Mouse (Mus musculus) B cell, adult 2 months (primary cell): Measurements from ENCODE around the gene Tekt1.

Experiments
- DNase-seq, 2 experiments: peaks; one replicate each; pipeline ENCODE4 v3.0.0; 2022

Tekt1 gene

DNA sequence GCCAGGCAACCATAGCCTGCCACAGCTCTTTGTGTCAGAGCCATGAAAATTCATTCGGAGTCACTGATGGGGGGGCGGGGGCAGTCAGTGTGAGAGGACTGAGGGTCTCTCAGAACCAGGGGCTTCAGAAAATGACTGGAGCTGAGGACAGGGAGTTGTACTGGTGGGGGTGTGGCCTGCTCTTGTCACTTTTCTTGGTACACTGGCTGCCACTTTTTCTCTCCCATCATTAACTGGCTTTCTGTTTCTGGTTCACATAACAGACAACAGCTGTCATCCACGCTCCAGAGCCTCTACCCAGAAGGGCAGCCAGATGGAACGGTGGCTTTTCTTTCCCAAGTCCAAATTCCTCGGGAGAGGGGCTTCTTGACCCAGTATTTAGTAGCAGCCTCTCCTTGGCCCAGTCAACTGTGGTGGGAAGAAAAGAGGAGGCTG is 23.8 kb downstream of the Tekt1 start:
- DNase-seq: no peak

DNA sequence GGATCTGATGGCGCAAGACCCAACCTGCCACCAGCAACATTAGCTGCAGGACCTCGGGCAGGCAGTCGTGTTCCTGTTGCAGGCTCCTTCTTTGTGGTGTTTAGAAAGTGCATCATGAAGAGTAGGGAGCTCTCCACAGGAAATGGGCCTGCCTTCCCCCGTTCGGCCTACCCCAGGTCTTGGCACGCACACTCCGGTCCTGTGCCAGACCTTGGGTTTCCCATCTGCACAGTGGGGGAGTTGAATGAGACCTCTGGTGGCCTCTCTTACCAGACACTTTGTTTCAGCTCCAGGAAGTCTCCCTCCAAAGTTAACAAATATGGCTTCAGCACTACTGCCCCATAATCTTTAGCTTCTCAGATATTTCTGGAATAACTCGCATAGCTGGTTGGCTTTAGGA is 25.5 kb downstream of the Tekt1 start:
- no peak for DNase-seq

DNA sequence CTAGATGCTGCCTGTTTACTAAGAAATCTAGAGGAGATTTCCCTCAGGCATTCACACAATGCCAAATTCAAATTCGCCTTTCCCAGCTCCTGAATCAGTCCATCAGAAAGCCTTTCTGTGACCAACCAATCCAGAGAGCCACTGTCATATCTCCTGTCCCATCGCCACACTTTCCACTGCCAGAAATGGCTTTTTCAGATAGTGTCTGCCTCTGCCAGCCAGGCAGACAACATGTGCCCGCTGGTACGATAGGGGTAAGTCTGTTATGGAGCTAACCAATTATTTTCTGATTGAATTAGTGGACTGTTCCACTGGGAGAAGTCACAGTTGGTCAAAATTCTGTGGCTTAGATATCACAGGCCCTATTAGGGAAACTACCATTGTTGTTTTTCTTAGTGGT is 27.6 kb downstream of the Tekt1 start:
- DNase-seq: no peak

DNA sequence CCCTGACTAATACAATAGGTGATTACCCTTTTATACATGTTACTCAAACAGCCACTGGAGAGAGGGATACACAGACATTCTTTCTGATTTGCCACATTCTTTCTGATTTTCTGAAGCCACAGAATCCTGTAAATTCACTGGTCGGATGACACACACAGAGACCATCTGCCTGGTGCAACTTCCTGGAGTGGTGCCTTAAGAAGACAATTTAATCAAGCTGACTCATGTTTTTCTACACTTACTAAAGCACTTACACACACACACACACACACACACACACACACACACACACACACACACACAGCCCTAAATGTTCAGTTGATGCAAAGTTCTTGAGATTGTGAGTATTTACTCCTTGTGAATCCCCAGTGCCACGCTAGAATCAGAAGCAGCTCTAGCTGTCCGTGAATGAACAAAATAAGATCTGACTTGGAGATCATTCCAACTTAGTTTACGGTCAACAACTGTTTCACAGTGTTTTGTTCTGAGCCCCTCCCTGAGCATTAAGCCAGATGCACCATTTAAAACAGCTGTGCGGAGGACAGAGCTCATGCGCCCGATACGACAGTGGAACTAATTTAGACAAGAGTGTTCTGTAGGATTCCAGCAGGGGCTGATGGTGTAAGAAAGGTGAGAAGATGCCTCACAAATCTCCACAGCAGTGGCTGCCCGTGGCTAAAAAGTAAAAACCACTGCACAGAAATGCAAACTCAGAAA is 29.1 kb downstream of the Tekt1 start:
- no peak for DNase-seq

DNA sequence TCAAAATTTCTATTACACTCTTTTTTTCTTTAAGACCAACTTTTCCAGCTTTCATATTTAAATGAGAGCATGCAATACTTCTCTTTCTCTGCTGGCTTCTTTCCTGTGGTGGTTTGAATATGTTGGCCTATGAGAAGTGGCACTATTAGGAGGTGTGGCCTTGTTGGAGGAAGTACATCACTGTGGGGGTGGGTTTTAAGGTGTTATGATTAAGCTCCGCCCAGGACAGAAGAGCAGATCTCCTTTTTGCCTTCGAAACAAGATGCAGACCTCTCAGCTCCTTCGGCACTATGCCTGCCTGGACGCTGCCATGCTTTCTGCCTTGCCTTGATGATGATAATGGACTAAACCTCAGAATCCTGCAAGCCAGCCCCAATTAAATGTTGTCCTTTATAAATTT is 36.5 kb downstream of the Tekt1 start:
- peak in 1 of 2 experiments; percentile 8 for DNase-seq

DNA sequence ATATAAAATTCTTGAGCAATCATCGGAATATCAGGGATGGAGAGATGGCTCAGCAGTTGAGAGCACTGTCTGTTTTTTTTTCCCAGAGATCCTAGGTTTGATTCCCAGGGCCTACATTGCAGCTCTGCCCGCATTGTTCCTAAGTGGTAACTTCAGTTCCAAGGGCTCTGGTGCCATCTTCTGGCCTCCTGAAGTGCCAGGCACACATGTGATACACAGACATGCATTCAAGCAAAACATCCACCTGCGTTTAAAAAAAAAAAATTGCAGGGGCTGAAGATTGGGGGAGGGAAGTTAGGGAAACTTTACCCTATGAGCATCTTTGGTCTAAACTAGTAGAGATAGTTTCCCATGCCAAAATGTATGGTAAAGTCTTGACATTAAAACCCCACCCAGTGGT is 37.8 kb downstream of the Tekt1 start:
- peak in 1 of 2 experiments; percentile 14 for DNase-seq

DNA sequence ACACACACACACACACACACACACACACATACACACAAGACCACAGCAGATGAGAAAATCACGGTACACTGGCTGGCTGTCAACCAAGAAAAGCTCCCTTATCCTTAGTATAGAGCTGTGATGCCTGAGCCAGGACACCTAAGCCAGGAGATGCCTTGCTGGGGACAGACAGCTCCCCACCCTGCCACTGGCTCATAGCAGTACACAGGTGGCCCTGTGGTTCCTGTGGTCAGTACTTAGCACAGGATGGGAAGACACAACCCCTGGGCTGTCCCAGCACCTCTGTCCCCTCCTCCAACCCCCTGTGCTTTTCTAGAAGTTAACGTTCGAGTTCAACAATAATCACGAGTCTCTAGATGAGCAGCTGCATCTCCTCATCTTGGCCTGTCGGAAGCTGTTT is 44.2 kb downstream of the Tekt1 start:
- DNase-seq: no peak

DNA sequence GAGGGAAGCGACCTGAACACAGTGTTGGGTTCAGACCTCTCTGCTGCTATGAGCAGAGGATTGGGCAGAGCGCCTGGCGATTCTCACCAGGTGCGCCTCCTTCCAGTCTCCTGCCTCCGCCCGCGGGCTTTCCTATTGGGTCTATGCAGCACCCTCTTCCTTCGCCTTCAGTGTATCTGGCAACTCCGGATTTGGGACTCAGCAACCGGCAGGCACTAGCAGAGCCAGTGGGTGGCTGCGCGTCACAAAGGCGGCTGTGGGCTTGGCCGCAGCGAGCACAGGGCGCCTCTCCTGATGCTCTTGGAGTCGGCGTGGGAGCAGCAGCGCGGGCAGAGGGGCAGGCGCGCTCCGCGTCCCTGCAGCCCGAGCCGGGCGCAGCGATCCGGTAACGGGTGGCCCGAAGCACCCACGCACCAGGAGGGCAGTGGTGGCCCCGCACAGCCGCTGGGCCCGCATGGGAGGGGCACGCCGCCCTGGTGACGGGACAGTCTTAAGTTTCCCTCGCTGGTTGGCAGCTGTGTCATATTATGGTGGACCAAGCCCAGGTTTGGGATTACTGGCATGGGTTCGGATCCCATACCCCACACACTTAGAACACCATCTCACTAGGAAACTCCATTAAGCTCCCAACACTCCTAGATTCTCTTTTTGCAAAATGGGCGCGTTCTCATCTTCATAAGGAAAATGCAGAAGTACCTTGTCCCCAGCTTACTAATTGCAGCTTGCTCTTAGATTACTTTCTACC is 47.9 kb downstream of the Tekt1 start, which contains the start of gene Fbxo39:
Fbxo39 (plus strand) TSS at position 294 of the 745 bp plus-strand sequence.
- DNase-seq: no peak

DNA sequence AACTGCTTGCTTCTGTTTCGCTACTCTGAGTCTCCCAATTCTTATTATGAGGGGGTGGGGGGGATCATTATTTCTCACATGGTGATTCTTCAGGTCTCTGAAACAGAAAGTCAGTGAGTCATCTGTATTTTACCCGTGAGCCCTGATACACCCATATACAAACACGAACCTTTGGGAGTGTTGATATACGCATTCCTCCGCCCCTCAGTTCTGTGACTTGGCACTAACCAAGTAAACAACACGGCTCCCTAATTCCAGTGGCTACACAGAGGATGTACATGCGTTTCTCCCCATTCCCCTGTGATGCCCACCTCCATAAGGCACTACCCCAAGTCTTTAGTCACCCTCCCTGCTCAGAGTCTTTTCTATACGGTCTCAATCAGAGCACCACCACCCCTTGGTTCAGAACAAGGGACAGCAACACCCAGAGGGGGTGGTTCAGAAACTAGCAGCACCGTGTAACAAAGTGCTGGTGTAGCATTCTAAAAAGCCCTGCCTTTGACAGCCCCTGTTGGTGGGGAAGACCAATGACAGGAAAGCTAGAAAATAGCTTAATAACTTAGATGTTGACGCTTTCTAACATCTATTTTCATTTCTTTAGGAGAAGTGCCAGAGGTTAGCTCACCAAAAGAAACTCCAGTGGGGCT is 50.8 kb downstream of the Tekt1 start:
- no peak for DNase-seq

DNA sequence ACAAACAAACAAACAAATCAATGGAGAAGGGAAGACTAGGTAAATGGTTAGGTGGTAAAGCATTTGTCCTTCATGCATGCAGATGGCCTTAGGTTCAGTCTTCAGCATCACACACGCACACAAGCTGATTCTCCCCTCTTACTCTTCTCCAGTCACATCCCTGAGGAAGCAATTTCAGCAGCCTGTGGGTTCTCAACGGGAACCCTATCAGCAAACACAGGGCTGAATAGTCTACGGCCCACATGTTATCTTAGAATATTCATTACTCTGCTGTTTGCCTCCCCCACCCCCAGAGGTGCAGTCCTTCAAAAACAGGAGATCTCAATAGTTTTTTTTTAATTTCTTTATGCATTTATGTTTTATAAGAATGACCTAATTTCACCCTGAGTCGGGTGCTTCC is 51.8 kb downstream of the Tekt1 start:
- DNase-seq: no peak

DNA sequence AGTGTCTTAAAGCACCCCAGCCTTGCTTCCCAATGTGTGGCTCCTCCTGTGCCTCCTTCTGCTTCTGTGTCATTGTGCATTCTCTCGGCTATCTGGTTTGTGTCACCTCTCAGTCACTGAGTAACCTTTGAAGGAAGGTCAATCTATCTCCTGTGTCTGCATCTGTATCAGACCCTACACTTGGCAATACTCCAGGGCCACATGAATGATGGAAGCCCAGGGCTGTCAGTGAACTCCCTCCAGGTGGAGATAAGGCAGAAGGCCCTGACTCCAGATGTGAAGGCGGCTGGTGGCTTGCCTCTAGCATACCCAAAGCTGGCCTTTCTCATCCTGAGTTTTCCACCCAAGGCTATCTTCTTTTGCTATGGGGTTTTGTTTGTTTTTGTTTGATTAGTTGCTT is 53.3 kb downstream of the Tekt1 start:
- DNase-seq: no peak

DNA sequence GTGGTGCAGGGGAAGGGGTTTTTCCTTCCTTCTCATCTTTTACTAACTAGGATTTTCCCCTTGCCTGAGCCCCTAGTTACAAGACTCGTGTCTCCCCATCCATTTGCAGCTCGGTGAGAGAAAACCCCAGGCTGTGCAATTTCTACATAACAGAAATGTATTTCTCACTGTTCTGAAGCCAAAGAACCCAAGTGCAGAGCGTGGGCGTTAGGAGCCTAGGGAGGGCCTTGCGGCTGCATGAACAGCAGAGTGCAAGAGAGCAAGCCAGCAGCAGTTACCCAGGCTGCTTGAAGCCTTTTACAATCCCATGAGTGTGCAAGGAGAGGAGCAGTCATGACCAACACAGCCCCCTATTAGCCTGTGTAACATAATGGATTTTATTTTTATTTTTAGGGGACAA is 54.8 kb downstream of the Tekt1 start:
- DNase-seq: no peak

DNA sequence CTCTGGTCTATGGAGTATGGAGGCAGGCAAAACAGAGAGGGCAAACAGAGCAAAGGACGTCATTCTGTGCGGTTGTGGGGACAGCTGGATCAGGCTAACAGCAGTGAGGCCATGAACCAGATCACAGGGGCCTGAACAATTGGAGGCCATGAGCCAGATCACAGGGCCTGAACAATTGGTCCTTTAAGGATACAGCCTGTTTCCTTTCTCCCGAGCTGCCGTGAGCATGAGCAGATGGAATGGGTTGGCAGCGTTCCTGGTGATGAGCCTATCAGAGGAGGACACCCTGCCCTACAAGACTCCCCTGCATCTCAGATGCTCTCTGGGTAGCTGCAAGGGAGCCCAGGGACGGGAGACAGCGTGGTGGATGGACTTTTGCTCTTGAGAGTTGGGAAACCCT is 60.0 kb downstream of the Tekt1 start:
- DNase-seq: no peak

DNA sequence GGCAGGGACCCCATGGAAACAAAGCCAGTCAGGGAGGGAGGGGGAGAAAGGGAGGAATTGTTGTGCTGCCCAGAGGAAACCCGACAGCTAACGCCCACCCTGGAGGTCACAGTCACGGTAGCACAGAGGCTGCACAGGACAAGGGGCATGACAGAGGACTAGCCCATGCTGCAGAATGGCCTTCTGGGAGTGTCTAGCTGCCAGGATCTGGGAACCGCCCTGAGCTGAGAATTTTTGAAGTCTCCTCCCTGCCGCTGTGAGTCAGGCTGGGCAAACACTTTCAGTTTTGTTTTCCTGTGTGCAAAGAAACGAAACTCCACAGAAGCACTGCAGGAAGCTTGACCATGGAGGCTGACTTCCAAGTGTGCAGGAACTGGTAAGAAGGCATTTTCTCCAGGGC is 60.9 kb downstream of the Tekt1 start, which contains the start of gene Xaf1:
Xaf1 (plus strand) TSS at position 296 of the 400 bp plus-strand sequence.
- peak; percentile 56 to 60 for DNase-seq
